Mouse (Mus musculus): Measurements from ENCODE around the gene Nr5a1.

Nr5a1 gene

GRCm38 (mm10) chr2:38714324-38714723, at the start of gene Nr5a1:
Nr5a1 (minus strand) TSS chr2:38714542.
- no peak for DNase-seq (ENCODE audit: low read depth)

DNA sequence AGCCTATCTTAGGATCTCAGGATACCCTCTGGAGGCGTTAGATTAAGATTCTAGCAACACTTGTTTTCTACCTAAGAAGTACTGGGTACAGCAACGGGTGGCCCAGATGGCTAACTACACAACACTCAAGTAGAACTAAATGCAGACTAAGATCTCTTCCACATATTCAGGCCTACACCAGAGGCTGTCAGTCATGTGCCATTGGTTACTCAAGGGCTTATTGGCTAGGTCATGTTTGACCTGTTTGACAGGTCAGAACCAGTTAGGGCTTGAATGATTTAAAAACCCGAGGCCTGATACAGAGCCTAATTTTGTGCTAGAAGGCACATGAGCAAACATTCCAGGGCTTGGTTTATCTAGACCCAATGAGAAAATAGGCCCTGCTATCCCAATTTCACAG, 25.5 kb upstream of the Nr5a1 start:
- DNase-seq (ENCODE audit: low read depth) = no peak

DNA sequence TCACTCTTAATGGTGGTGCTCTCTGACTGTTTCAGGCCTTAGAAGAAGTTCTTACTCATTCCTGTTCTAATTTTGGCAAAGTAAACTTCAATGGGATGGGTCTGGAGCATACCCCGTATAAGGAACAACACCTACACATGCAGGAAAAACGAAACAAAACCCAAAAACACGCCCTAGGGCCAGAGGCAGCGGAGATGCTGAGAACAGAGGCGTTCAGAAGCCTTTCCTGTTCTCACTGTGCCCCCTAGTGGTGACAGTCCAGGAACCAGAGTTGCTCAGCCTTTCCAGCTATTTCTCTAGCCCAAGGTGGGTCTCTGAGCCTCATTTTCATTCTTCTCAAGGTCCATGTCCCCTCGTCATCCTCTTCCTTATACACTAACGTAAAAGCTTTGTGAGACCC, 25.1 kb upstream of the Nr5a1 start:
- peak; percentile 56 for DNase-seq (ENCODE audit: low read depth)

DNA sequence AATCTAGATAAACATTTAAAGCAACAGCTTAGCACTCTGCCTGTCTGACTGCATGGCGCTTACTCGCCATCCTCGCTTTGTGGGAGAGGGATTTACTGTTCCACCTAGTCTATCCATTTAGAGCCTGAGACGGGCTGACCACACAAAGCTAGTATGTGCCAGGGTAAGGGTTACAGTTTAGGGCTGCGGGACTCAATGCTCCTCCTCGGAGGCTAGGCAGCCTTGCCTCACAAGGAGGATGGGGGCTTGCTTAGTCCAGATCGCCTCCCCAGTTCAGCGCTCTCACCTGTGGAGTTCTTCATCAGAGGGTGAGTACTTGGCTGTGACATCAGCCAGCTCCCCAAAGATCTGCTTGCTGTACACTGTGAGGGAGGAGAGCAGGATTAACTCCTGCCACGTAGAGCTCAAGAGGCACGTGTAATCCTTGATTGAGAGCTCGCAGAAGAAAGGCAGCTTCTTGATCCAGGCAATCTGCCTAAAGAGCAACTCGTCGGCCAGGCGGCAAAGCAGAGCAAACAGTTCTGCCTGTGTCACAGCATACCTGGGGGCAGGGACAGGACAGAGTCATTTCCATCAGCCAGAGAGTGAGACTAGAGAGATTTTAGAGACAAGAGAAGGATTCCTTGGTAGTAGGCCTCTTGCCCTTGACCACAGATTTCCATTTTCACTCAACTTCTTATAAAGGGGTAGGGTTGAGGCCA, 24.4 kb upstream of the Nr5a1 start:
- DNase-seq (ENCODE audit: low read depth) = no peak

GRCm38 (mm10) chr2:38735740-38736139, 21.4 kb upstream of the Nr5a1 start:
- no peak for DNase-seq (ENCODE audit: low read depth)

DNA sequence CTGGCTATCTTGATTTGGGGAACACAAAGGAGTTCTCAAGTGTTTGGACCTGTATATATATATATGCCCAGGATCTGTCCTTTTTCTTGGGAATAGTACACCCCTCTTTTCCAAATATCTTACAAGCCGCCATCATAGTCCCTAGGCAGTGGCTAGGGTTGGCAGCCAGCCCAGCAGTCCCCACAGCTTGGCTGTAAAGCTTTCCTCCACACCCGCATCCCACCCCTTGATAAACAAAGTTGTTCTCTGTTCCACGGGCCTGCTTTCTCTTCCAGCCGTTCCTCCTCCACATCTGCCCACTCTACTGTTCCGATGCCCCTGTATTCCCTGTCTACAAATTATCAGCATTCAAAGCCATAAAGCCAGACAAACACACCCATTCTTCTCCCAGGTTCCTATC, 20.4 kb upstream of the Nr5a1 start:
- no peak for DNase-seq (ENCODE audit: low read depth)

DNA sequence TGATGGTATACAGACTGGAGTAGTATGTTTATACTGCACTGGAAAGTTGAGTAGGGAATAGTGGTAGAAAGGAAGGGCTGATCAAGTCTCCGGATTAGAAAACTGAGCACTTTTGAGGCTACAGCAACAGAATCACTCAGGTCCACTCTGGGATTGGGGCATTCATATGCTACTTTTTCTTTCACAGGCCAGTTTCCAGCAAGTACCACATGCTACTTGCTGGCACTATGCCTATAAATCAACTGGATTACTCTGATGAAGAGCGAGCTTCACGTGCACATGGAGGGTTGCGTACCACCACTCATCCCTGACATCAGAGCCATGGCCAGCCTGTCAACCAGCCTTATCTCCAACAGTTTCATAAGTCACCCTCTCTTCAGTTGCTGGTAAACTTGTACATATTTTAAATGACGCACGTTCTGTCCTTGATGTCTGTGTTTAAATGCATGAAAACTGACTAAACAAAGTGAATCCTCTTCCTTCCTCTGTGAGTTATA, 16.0 kb upstream of the Nr5a1 start:
- DNase-seq (ENCODE audit: low read depth) = no peak

- no peak for DNase-seq (ENCODE audit: low read depth)
These were observed 11.1 kb upstream of the Nr5a1 start for GRCm38 (mm10) chr2:38725427-38725826.

- no peak for DNase-seq (ENCODE audit: low read depth)
These were observed 9.0 kb upstream of the Nr5a1 start for GRCm38 (mm10) chr2:38723378-38723777.

DNA sequence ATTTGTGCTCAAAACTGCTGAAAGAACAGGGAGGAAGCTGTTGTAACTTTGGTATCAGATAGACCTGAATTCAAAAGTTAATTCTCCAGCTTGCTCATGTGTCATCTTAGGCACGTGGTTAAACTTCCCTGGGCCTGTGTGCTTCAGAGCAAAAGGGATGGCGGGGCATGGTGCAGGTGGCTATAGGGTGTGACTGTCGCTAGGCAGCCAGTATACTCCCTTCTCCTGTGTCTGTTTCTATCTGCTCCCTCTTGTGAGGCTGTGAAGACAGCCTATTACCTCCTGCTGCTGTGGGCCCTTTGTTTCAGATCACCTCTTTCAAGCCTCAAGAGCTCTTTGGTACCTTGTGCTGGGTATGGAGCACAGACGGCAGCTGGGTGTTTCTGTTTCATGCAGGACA, 7.7 kb upstream of the Nr5a1 start:
- DNase-seq (ENCODE audit: low read depth) = no peak

DNA sequence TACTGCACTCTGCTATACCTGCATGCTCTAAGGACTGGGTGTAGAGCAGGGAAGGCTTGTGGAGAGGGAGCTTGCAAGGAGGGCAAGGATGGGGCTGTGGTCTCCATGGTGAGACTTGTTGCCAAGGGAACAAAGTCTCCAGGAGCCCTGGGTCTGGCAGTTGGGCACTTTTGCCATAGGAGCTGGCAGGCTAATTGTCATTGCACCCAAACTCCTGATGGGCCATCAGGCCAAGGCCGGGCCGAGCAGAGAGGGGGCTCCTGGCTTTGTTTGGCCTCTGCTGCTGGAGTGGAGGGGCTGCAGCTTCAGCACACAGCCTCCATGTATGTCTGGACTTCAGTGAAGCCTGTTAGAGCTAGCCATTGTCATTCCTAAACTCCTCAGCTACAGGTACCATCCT, 6.3 kb upstream of the Nr5a1 start:
- DNase-seq (ENCODE audit: low read depth) = no peak

DNA sequence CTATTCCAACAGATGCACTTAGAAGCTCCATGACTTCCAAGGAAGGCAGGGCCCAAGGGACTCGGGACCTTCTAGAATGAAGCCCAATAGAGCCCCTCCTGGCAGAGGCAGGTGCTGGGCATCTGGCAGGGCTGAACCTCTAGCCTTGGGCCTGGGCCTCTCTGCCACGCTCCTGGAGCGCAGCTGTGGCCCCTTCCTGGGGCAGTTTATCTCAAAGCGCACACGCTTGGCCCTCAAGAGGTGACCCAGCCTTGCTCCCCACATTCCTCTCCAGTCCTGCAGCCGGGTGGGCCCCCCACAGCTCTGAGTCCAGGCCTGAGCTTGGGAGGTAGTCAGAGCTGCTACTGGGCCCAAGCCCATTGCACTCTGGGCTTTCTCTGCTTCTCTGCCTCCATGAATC, 5.0 kb upstream of the Nr5a1 start:
- no peak for DNase-seq (ENCODE audit: low read depth)

DNA sequence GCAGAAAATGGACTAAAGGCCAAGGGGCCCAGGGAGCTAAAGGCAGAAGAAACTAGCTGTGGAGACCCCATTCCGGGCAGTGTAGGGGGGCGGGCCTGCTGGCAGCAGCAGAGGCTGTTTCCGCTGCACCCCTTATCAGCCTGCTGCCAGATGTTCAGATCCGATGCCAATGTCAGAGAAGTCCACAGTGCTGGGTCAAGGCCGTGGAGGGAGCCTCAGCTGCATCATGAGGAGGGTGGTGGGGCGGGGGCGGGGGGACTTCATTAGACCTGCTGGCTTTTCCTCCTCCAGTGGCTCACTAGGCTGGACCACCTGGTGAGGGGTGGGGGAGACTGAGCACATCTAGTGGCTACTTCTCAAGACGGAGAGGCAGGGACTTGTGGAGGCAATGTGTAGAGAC, 4.3 kb upstream of the Nr5a1 start:
- DNase-seq (ENCODE audit: low read depth) = no peak

- DNase-seq (ENCODE audit: low read depth) = no peak
These were observed 3.1 kb upstream of the Nr5a1 start for GRCm38 (mm10) chr2:38717436-38717835.

DNA sequence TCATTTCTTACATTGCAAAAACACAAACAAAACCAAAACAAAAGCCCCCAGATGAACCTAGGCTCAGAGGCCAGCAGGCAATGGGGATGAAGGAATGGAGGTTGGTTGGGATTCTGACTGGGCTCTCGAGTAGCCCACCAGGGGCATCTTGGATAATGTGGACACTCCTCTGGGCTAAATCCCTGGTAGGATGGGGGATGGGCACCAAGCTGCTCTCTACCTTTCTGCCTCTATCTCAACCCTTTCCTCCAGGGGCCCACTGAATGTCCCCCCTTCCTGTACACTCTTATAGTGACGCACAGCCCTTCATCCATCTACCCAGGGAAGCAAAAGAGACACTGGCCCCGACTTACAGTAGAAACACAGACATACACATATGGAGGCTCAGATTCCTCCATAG, 746 bp downstream of the Nr5a1 start:
- DNase-seq (ENCODE audit: low read depth) = no peak

DNA sequence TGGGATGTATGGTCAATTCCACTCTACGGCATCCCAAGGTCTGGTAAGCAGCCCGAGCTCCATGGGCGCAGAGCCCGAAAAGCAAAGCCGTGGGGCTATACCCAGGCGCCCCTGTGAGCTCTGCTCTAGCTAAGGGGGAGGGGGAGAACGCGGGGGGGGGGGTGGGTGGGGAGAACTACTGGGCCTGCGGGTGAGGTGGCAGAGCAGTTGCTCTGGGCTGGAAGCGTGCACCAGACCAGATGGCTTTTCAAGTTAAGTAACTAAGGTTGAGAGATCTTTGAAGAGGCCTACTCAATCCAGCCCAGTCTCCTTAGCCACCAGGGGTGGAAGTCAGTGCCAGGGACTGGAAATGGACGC, 1.6 kb downstream of the Nr5a1 start:
- DNase-seq (ENCODE audit: low read depth) = no peak

DNA sequence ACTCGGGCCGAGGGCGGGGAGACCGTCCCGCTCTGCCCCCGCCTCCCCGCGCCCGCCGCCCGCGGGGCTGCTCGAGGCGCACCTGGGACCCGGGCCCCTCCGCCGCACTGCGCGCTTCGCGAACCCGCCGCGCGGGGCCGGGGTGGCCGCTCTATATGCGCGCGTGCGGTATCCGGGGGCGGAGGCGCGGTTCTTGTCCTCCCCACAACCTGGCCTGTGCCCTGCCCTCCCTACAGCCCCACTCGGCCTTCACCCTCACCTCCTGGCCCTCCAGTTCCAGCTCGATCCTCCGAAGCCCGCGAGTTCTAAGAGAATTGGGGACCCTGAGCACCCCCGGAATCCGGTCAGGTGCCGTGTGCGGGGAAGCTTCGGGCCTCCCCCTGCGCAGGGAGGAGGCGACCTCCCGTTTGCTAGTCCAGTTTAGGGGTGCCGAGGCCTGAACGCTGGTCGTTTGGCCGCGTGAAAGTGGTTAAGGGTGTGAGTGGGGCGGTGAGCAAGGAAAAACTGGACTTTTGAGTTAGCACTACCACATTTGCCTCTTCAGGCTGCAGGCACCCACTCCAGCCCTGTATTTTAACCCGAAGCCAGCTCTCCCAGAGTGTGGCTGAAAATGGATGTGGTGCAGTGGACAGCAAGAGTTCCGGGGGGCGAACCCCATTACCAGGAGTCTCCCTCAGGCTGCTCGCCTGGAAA, 2.1 kb downstream of the Nr5a1 start:
- no peak for DNase-seq (ENCODE audit: low read depth)

DNA sequence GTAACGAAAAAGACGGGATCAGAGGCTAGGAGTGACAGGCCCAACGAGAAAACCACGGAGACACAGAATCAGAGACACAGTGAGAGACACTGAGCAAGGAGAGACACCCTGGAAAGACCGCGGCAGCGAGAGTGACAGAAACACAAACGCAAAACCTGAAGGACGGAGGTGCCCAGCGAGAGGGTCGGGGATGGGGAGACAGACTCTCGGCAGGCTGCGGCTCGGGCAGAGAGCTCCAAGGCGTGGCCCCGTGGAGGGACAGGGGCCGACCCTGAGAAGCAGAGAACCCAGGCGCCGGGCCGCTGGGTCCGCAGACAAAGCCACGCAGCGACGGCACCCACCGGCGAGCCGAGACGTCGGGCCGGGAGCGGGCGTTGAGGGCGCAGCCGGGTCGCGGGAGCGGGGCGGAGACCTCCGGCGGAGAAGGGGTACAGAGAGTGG, 2.9 kb downstream of the Nr5a1 start:
- no peak for DNase-seq (ENCODE audit: low read depth)

- no peak for DNase-seq (ENCODE audit: low read depth)
These were observed 3.8 kb downstream of the Nr5a1 start for GRCm38 (mm10) chr2:38710304-38711241.

GRCm38 (mm10) chr2:38708907-38709688, 5.2 kb downstream of the Nr5a1 start:
- DNase-seq (ENCODE audit: low read depth) = no peak

DNA sequence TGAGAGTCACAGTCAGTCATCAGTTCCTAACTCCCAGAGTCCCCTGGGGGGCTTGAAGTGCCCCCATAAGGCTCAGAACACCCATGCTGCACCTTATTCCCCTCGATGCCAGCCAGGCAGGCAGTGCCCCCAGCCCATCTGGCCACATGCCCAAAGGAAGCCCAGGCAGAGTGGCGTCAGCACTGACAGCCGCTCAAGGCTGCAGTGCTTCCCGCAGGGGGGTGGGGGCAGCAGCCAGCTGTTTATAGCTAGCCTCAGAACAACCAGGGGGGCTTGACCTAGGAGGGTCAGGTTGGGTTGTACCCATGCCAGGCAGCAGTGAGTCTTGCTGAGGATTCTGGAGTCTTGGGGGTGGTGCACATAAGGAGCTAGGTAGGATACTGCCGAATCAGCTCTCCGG, 7.7 kb downstream of the Nr5a1 start:
- no peak for DNase-seq (ENCODE audit: low read depth)

DNA sequence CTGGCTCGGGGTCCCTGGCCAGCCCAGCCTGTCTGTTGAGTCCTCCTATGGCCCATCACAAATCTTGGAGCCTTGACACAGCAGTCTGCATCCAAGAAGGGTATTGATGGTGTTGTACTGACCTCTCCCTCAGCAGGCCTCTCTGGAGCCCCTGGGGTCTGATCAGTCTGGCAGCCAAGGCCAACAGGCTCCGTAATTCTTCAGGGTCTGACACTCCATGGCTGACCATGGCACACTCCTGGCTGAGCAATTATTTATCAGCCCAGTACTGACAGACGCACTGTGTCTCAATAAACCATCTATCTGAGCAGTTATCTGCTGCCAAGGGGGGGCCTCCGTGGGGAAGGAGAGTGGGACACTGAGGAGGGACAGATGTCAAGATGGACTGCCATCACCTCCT, 9.3 kb downstream of the Nr5a1 start:
- no peak for DNase-seq (ENCODE audit: low read depth)
